Mouse (Mus musculus): ENCODE measurements around the gene Dbil5.

DNA sequence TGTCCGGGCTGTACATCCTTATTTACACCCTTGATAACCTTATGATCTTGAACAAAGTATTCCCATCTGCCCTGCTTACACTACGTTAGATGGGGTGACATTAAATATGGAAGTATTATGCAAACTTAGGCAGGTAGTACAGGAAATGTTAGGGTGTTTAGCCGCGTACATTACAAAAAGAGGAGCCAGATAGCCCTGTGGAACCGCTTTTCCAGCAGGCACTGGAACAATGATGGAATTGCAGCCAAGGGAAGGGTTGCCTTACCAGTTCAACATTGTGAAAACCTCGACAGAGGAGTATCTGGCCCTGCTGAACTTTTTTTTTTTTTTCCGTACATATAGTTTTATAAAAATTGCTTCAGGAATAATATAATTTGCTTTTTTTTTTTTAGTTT is 37.3 kb upstream of the Dbil5 start:
- no peak for TF ChIP-seq CTCF (IDR thresholded peaks at IDR 0.05; ENCODE audit: low read depth)
- no peak for TF ChIP-seq EP300 (IDR thresholded peaks at IDR 0.05; ENCODE audit: low read depth)
